In the genomic region with DNA sequence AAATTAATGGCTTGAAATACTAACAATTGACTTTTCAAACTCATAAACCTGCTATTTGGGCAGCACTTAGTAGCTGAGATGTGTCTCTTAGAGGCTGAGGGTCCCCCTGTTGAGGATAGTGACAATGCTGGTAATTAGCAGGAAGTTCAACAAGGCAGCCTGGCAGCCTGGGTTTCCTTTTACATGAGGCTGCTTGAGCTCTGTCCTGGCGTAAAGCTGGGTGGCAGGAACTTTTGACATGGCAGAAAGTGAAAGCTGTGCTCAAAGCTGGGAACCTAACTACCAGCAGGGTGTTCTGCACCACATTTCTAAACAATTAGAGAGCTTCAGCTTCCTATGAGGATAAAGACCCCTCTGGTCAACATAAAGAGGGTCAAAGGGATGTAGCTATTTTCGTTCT, we compare ENCODE assay signal across 30 mouse cellular contexts.
"Had no signal": no experiment of that assay in that cellular context is flagged by ENCODE, and none has a peak within 500 bp of the region (broad histone marks: within the 10 kb centered on the region; RNA-seq: fewer than 3 reads in every experiment).

No protein-coding gene starts in this region.

- ATAC-seq: liver, embryonic 12.5 days; liver, postnatal 0 days; lung, postnatal 0 days; midbrain, embryonic 13.5 days; midbrain, embryonic 15.5 days; midbrain, embryonic 16.5 days had no signal

- DNase-seq: left cerebral cortex, postnatal 4 days; liver; liver, embryonic 13.5 days; liver, postnatal 0 days; lung, adult 18-20 months; lung, adult 2 months; lung, embryonic 14.5 days; lung, postnatal 10 days; lung, postnatal 14 days; lung, postnatal 36 days; lung, postnatal 4 days; midbrain, embryonic 14.5 days had no signal

- H3K27ac ChIP-seq: limb, embryonic 10.5 days; limb, embryonic 12.5 days; limb, embryonic 13.5 days; limb, embryonic 15.5 days; liver, embryonic 12.5 days; liver, embryonic 13.5 days; liver, embryonic 14.5 days; liver, embryonic 15.5 days; lung, embryonic 15.5 days; macrophage; midbrain, embryonic 10.5 days; midbrain, embryonic 12.5 days; midbrain, embryonic 13.5 days; midbrain, embryonic 15.5 days; neural tube, embryonic 12.5 days had no signal

- H3K4me3 ChIP-seq: limb, embryonic 10.5 days; limb, embryonic 12.5 days; limb, embryonic 13.5 days; limb, embryonic 15.5 days; liver, embryonic 12.5 days; liver, embryonic 13.5 days; liver, embryonic 15.5 days; lung, embryonic 15.5 days; megakaryocyte, embryonic 14.5 days; midbrain, embryonic 10.5 days; midbrain, embryonic 12.5 days; midbrain, embryonic 13.5 days; midbrain, embryonic 15.5 days; myocyte; neural tube, embryonic 12.5 days had no signal
